Mouse (Mus musculus): ENCODE data around the gene Cadps2. TPM values are rescaled to one million over a fixed set of nuclear protein-coding genes. Genes with fewer than 3 reads are reported as not detected.

Cadps2 gene
- polyA plus RNA-seq, 1 experiment from 2014 or later: 1.3 TPM

- no peak for ATAC-seq (ENCODE audit: insufficient number of reproducible peaks, insufficient read depth, low FRiP score, low read depth)
- 60% methylated on average over 3 of the region's 3 CpGs for whole genome bisulfite sequencing
These were observed 77.0 kb downstream of the Cadps2 start for GRCm38 (mm10) chr6:23762204-23762603.

GRCm38 (mm10) chr6:23758249-23758648, 81.0 kb downstream of the Cadps2 start:
- no peak overlapping the region for H3K27ac ChIP-seq (replicated peaks in 1 of 2; ENCODE audit: control insufficient read depth in 1 of 2, insufficient read depth in 1 of 2, low read depth in 2 of 2, low read length in 2 of 2)
- no peaks in the 10 kb centered on the region for H3K4me1 ChIP-seq (ENCODE audit: control insufficient read depth in 2 of 2, insufficient read depth in 2 of 2, low read length in 2 of 2)
- no peaks in the 10 kb centered on the region for H3K9me3 ChIP-seq (ENCODE audit: control insufficient read depth, low read length)
- no peak overlapping the region for H3K4me3 ChIP-seq (ENCODE audit: control insufficient read depth in 1 of 2, insufficient read depth in 1 of 2, low read depth in 1 of 2, low read length in 2 of 2)
- H3K36me3 ChIP-seq (ENCODE audit: control insufficient read depth, insufficient read depth, low read length): no peaks in the 10 kb centered on the region
- H3K4me2 ChIP-seq (ENCODE audit: low read length): no peak overlapping the region
- H3K27me3 ChIP-seq (ENCODE audit: control insufficient read depth, insufficient read depth, low read length): no peaks in the 10 kb centered on the region
- no peak overlapping the region for H3K9ac ChIP-seq (ENCODE audit: low read length)
- ATAC-seq (ENCODE audit: insufficient number of reproducible peaks, insufficient read depth, low FRiP score, low read depth): no peak
- WGBS: 75% methylated on average over 2 of the region's 2 CpGs

More at GRCm38 (mm10) chr6:23762204-23762603, 77.0 kb downstream of the Cadps2 start:
- no peak overlapping the region for H3K4me2 ChIP-seq (ENCODE audit: low read length)
- H3K27ac ChIP-seq (replicated peaks in 1 of 2; ENCODE audit: control insufficient read depth in 1 of 2, insufficient read depth in 1 of 2, low read depth in 2 of 2, low read length in 2 of 2): no peak overlapping the region
- H3K4me3 ChIP-seq (ENCODE audit: control insufficient read depth in 1 of 2, insufficient read depth in 1 of 2, low read depth in 1 of 2, low read length in 2 of 2): no peak overlapping the region
- H3K9me3 ChIP-seq (ENCODE audit: control insufficient read depth, low read length): no peaks in the 10 kb centered on the region
- no peaks in the 10 kb centered on the region; a peak in 1 of 4 replicates for H3K4me1 ChIP-seq (ENCODE audit: control insufficient read depth in 2 of 2, insufficient read depth in 2 of 2, low read length in 2 of 2)
- no peak overlapping the region for H3K9ac ChIP-seq (ENCODE audit: low read length)
- H3K36me3 ChIP-seq (ENCODE audit: control insufficient read depth, insufficient read depth, low read length): no peaks in the 10 kb centered on the region
- no peaks in the 10 kb centered on the region for H3K27me3 ChIP-seq (ENCODE audit: control insufficient read depth, insufficient read depth, low read length)

DNA sequence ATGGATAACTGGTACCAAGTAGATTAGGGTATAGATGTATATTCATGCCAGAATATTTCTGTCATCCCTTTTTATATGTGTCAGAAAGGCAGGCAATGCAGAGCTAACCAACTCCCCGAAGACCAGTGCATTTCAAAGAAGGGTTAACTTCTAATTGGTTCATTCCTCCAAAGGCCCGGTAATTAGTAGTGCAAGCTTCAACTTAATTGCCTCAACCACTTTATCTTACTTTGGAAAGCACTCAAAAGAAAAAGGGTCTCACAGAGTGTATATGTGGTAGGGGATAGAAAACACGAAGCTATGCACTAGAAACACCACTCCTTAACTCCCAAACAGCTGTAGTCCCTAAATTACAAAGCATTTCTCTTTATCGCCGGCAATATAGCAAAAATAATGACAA, 90.4 kb downstream of the Cadps2 start:
- ATAC-seq (ENCODE audit: insufficient number of reproducible peaks, insufficient read depth, low FRiP score, low read depth): no peak
- Histone ChIP-seq H3K36me3 (ENCODE audit: control insufficient read depth, insufficient read depth, low read length) (no peaks in the 10 kb centered on the region), H3K9me3 (ENCODE audit: control insufficient read depth, low read length) (no peaks in the 10 kb centered on the region), H3K4me2 (ENCODE audit: low read length) (no peak overlapping the region), H3K9ac (ENCODE audit: low read length) (no peak overlapping the region), H3K27ac (replicated peaks in 1 of 2; ENCODE audit: control insufficient read depth in 1 of 2, insufficient read depth in 1 of 2, low read depth in 2 of 2, low read length in 2 of 2) (no peak overlapping the region), H3K27me3 (ENCODE audit: control insufficient read depth, insufficient read depth, low read length) (no peaks in the 10 kb centered on the region), H3K4me1 (ENCODE audit: control insufficient read depth in 2 of 2, insufficient read depth in 2 of 2, low read length in 2 of 2) (no peaks in the 10 kb centered on the region), H3K4me3 (ENCODE audit: control insufficient read depth in 1 of 2, insufficient read depth in 1 of 2, low read depth in 1 of 2, low read length in 2 of 2) (no peak overlapping the region)
- WGBS: 80% methylated on average over 5 of the region's 5 CpGs

GRCm38 (mm10) chr6:23740010-23740409, 99.2 kb downstream of the Cadps2 start:
- H3K4me3 ChIP-seq (ENCODE audit: control insufficient read depth in 1 of 2, insufficient read depth in 1 of 2, low read depth in 1 of 2, low read length in 2 of 2): no peak overlapping the region
- no peak overlapping the region for H3K9ac ChIP-seq (ENCODE audit: low read length)
- no peaks in the 10 kb centered on the region for H3K9me3 ChIP-seq (ENCODE audit: control insufficient read depth, low read length)
- ATAC-seq (ENCODE audit: insufficient number of reproducible peaks, insufficient read depth, low FRiP score, low read depth): no peak
- H3K4me2 ChIP-seq (ENCODE audit: low read length): no peak overlapping the region
- H3K36me3 ChIP-seq (ENCODE audit: control insufficient read depth, insufficient read depth, low read length): no peaks in the 10 kb centered on the region
- H3K27me3 ChIP-seq (ENCODE audit: control insufficient read depth, insufficient read depth, low read length): no peaks in the 10 kb centered on the region
- no peak overlapping the region for H3K27ac ChIP-seq (replicated peaks in 1 of 2; ENCODE audit: control insufficient read depth in 1 of 2, insufficient read depth in 1 of 2, low read depth in 2 of 2, low read length in 2 of 2)
- WGBS: 75% methylated on average over 5 of the region's 5 CpGs
- H3K4me1 ChIP-seq (ENCODE audit: control insufficient read depth in 2 of 2, insufficient read depth in 2 of 2, low read length in 2 of 2): no peaks in the 10 kb centered on the region

DNA sequence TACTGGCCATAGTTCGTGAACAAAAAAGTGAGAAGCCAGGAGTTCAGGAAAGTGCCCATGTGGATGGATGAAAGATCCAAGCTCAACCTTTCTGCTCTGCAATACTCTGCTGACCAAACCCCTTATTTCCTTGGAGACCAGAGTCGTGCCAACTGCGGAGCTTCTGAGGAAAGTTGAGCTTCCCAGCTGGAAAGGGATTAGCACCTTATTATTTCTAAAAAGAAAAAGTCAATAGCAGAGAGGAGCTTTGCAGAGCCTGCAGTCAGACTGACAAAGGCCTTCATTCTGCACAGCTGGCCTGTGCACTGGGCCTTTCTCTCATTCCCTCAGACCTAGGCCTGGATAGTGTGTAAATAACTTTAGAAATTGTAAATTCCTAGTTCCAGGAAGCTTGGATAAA, 106.5 kb downstream of the Cadps2 start:
- no peak overlapping the region for H3K27ac ChIP-seq (replicated peaks in 1 of 2; ENCODE audit: control insufficient read depth in 1 of 2, insufficient read depth in 1 of 2, low read depth in 2 of 2, low read length in 2 of 2)
- WGBS: 30% methylated on average over 3 of the region's 3 CpGs
- H3K4me2 ChIP-seq (ENCODE audit: low read length): no peak overlapping the region
- no peaks in the 10 kb centered on the region for H3K4me1 ChIP-seq (ENCODE audit: control insufficient read depth in 2 of 2, insufficient read depth in 2 of 2, low read length in 2 of 2)
- no peaks in the 10 kb centered on the region for H3K9me3 ChIP-seq (ENCODE audit: control insufficient read depth, low read length)
- ATAC-seq (ENCODE audit: insufficient number of reproducible peaks, insufficient read depth, low FRiP score, low read depth): no peak
- H3K9ac ChIP-seq (ENCODE audit: low read length): no peak overlapping the region
- no peaks in the 10 kb centered on the region for H3K36me3 ChIP-seq (ENCODE audit: control insufficient read depth, insufficient read depth, low read length)
- H3K27me3 ChIP-seq (ENCODE audit: control insufficient read depth, insufficient read depth, low read length): no peaks in the 10 kb centered on the region
- H3K4me3 ChIP-seq (ENCODE audit: control insufficient read depth in 1 of 2, insufficient read depth in 1 of 2, low read depth in 1 of 2, low read length in 2 of 2): no peak overlapping the region

DNA sequence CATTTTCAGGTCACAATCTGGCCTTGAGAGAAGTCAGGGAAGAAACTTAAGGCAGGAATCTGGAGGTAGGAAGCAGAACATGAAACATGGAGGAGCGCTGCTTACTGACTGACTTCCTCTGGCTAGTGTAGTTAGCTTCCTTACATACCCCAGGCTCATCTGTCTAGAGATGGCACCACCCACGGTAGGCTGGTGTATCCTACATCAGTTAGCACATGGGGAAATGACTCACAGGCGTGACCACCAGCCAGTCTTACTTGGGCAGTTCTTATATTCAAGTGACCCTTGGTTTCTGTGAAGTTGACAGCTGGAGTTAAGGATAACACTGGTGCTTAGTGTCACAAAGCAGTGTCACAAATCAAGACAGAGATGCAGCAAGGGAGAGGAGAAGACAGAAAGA, 110.6 kb downstream of the Cadps2 start:
- H3K9me3 ChIP-seq (ENCODE audit: control insufficient read depth, low read length): no peaks in the 10 kb centered on the region
- WGBS: 66% methylated on average over 3 of the region's 3 CpGs
- no peak for ATAC-seq (ENCODE audit: insufficient number of reproducible peaks, insufficient read depth, low FRiP score, low read depth)

DNA sequence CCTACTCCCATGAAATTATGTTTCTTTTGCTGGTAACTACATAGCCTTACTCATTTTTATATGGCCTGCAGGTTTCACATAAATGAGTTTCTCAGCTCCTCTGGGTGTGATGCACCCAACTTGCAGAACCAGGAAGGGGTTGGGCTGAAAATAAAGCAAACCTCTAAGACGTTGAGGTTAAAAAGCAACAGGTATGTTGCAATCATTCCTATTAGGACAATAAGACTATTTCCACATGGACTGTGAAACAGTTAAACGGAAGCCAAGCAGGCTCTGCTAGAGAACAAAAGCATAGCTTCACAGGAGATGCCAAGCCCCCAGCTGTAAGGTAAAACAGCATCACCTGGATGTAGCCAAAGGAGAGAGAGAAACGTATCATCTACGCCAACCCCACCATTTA, 115.5 kb downstream of the Cadps2 start:
- 79% methylated on average over 4 of the region's 4 CpGs for WGBS
- no peak for ATAC-seq (ENCODE audit: insufficient number of reproducible peaks, insufficient read depth, low FRiP score, low read depth)

More for the DNA sequence above, 110.6 kb downstream of the Cadps2 start:
- H3K27ac ChIP-seq (replicated peaks in 1 of 2; ENCODE audit: control insufficient read depth in 1 of 2, insufficient read depth in 1 of 2, low read depth in 2 of 2, low read length in 2 of 2): no peak overlapping the region
- no peak overlapping the region for H3K9ac ChIP-seq (ENCODE audit: low read length)
- no peaks in the 10 kb centered on the region for H3K4me1 ChIP-seq (ENCODE audit: control insufficient read depth in 2 of 2, insufficient read depth in 2 of 2, low read length in 2 of 2)
- H3K4me3 ChIP-seq (ENCODE audit: control insufficient read depth in 1 of 2, insufficient read depth in 1 of 2, low read depth in 1 of 2, low read length in 2 of 2): no peak overlapping the region
- H3K4me2 ChIP-seq (ENCODE audit: low read length): no peak overlapping the region
- H3K36me3 ChIP-seq (ENCODE audit: control insufficient read depth, insufficient read depth, low read length): no peaks in the 10 kb centered on the region
- no peaks in the 10 kb centered on the region for H3K27me3 ChIP-seq (ENCODE audit: control insufficient read depth, insufficient read depth, low read length)

GRCm38 (mm10) chr6:23720401-23720800, 118.8 kb downstream of the Cadps2 start:
- Histone ChIP-seq H3K4me2 (ENCODE audit: low read length) (no peak overlapping the region), H3K27ac (replicated peaks in 1 of 2; ENCODE audit: control insufficient read depth in 1 of 2, insufficient read depth in 1 of 2, low read depth in 2 of 2, low read length in 2 of 2) (no peak overlapping the region), H3K4me1 (ENCODE audit: control insufficient read depth in 2 of 2, insufficient read depth in 2 of 2, low read length in 2 of 2) (no peaks in the 10 kb centered on the region), H3K36me3 (ENCODE audit: control insufficient read depth, insufficient read depth, low read length) (no peaks in the 10 kb centered on the region), H3K27me3 (ENCODE audit: control insufficient read depth, insufficient read depth, low read length) (no peaks in the 10 kb centered on the region), H3K4me3 (ENCODE audit: control insufficient read depth in 1 of 2, insufficient read depth in 1 of 2, low read depth in 1 of 2, low read length in 2 of 2) (no peak overlapping the region), H3K9me3 (ENCODE audit: control insufficient read depth, low read length) (no peaks in the 10 kb centered on the region), H3K9ac (ENCODE audit: low read length) (no peak overlapping the region)
- ATAC-seq (ENCODE audit: insufficient number of reproducible peaks, insufficient read depth, low FRiP score, low read depth): no peak
- WGBS: 85% methylated on average over 2 of the region's 2 CpGs

More for the DNA sequence above, 115.5 kb downstream of the Cadps2 start:
- Histone ChIP-seq H3K4me1 (ENCODE audit: control insufficient read depth in 2 of 2, insufficient read depth in 2 of 2, low read length in 2 of 2) (no peaks in the 10 kb centered on the region), H3K9me3 (ENCODE audit: control insufficient read depth, low read length) (no peaks in the 10 kb centered on the region), H3K4me2 (ENCODE audit: low read length) (no peak overlapping the region), H3K27me3 (ENCODE audit: control insufficient read depth, insufficient read depth, low read length) (no peaks in the 10 kb centered on the region), H3K27ac (replicated peaks in 1 of 2; ENCODE audit: control insufficient read depth in 1 of 2, insufficient read depth in 1 of 2, low read depth in 2 of 2, low read length in 2 of 2) (no peak overlapping the region), H3K36me3 (ENCODE audit: control insufficient read depth, insufficient read depth, low read length) (no peaks in the 10 kb centered on the region), H3K9ac (ENCODE audit: low read length) (no peak overlapping the region), H3K4me3 (ENCODE audit: control insufficient read depth in 1 of 2, insufficient read depth in 1 of 2, low read depth in 1 of 2, low read length in 2 of 2) (no peak overlapping the region)
